Mouse (Mus musculus): ENCODE data around the gene Golim4.

Golim4 gene

GRCm38 (mm10) chr3:75925123-75925522 lies 31.6 kb downstream of the Golim4 start:
- DNase-seq (ENCODE audit: low read depth), result no peak

- no peak for DNase-seq (ENCODE audit: low read depth)
These were observed 38.8 kb downstream of the Golim4 start for GRCm38 (mm10) chr3:75917770-75918503.

GRCm38 (mm10) chr3:75912786-75913185 lies 44.0 kb downstream of the Golim4 start:
- no peak for DNase-seq (ENCODE audit: low read depth)

GRCm38 (mm10) chr3:75910768-75911167 lies 46.0 kb downstream of the Golim4 start:
- DNase-seq (ENCODE audit: low read depth), result no peak

GRCm38 (mm10) chr3:75910257-75910656 lies 46.5 kb downstream of the Golim4 start:
- DNase-seq (ENCODE audit: low read depth), result peak; percentile 86

- no peak for DNase-seq (ENCODE audit: low read depth)
These were observed 54.7 kb downstream of the Golim4 start for GRCm38 (mm10) chr3:75901903-75902598.

- DNase-seq (ENCODE audit: low read depth), result no peak
These were observed 61.7 kb downstream of the Golim4 start for GRCm38 (mm10) chr3:75895075-75895474.

- DNase-seq (ENCODE audit: low read depth), result peak; percentile 14
These were observed 65.2 kb downstream of the Golim4 start for GRCm38 (mm10) chr3:75891581-75891980.

- DNase-seq (ENCODE audit: low read depth), result no peak
These were observed 67.4 kb downstream of the Golim4 start for GRCm38 (mm10) chr3:75889323-75889722.

GRCm38 (mm10) chr3:75881582-75881981 lies 75.2 kb downstream of the Golim4 start:
- no peak for DNase-seq (ENCODE audit: low read depth)

GRCm38 (mm10) chr3:75879269-75879668 lies 77.5 kb downstream of the Golim4 start:
- peak; percentile 30 for DNase-seq (ENCODE audit: low read depth)

- no peak for DNase-seq (ENCODE audit: low read depth)
These were observed 87.9 kb downstream of the Golim4 start for GRCm38 (mm10) chr3:75868886-75869285.

- peak; percentile 28 for DNase-seq (ENCODE audit: low read depth)
These were observed 92.5 kb downstream of the Golim4 start for GRCm38 (mm10) chr3:75864203-75864602.

- peak; percentile 66 for DNase-seq (ENCODE audit: low read depth)
These were observed 95.1 kb downstream of the Golim4 start for GRCm38 (mm10) chr3:75861677-75862076.

GRCm38 (mm10) chr3:75860760-75861159 lies 96.0 kb downstream of the Golim4 start:
- DNase-seq (ENCODE audit: low read depth), result no peak

GRCm38 (mm10) chr3:75835286-75835967 lies 121.3 kb downstream of the Golim4 start:
- DNase-seq (ENCODE audit: low read depth), result peak; percentile 19

- DNase-seq (ENCODE audit: low read depth), result no peak
These were observed 121.9 kb downstream of the Golim4 start for GRCm38 (mm10) chr3:75834827-75835226.

Data from 416B (cell line).